Mouse (Mus musculus) layer of hippocampus, adult 8-10 months (tissue): ENCODE data around the gene Rbks. TPM values are rescaled to one million over a fixed set of nuclear protein-coding genes. Genes with fewer than 3 reads are reported as not detected.
A peak's percentile ranks its signal among the peaks of the same experiment; 100 is the strongest.

Experiments used
- DNase-seq, 2 experiments: peaks; one replicate each; pipeline ENCODE4 v3.0.0; 2022; ENCODE audit warnings: low spot score in 2 of 2
- microRNA-seq, 2 experiments: library from miRNA; unstranded; fragments of <30 nt; microRNA quantifications; one replicate each; pipeline ENCODE4 v1.2.0; 2022
- total RNA-seq, 4 experiments: library from RNA; stranded (reverse); gene quantifications; 2 replicates each; pipeline ENCODE4 v1.2.4; 2022

The Rbks gene
- total RNA-seq, 4 experiments from 2014 or later, result 2.7 to 6.0 (median 4.3) TPM

DNA sequence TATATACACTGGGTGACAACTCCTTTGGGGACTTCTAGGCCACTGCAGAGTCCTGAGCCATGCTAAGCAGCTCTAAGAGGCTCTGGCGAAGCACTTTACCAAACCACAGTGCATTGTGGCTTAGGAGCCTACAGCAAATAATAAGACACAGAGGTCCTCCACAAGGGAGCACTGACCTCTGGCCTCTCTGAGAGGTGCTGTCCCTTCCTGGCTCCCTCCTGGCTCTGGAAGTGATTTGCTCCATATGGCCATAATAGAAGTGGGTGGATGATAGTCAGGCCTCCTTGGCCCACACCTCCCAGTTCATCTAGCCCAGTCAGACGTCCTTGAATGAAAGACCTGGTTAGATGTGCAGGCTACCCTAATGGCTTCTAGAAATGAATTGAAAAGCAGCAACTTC, 109.4 kb downstream of the Rbks start:
- DNase-seq, result no peak

DNA sequence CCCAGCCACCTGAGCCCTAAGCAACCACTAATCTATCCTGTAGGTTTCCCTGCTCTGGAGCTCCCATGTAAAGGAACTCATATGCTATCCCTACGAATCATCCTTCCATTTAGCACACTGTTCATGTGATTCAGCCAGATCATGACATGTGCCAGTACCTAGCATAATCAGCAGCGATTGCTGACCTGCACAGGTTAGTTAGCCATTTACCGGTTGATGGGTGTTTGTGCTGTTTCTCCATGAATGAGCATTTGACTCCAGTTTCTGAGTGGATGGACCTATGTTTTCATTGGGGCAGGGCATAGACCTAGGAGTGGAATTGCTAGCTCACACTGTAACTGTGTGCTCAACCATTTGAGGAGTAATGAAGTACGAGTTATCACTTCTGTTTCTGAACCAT, 111.9 kb downstream of the Rbks start:
- no peak for DNase-seq

DNA sequence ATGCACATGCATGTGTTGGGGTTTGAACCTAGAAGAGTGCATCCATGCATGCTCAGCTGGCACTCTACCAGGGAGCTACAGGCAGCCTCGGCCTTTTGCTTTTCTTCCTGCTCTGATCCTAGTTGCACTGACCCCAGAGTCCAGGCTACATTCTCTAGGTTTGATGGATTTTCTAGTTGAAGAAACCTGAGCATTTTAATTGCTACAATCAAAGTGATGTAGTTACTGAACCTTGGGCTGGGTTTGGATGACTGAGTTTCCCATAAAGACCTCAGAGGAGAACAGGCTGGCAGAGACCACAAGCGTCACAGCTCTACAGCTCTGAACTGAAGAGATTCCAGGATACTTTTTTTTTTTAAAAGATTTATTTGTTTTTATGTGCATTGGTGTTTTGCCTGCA, 114.2 kb downstream of the Rbks start:
- DNase-seq, result no peak

DNA sequence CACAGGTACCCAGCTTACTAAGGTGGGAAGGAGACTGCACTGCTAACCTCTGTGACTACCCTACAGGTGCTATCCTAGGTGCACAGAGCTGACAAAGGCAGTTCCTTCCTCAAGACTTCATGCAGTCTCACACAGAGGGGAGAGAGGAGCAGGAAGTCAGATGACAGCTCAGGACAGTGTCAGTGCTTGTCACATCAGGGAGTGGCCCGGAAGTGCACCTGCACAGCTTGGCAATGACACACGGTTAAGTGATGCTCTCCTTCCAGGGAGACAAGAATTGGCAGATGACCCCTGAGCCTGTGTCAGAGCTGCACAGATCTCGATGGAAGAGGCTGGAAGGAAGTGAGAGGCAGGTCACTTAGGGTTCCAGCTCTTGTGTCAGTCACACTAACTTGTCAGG, 115.5 kb downstream of the Rbks start:
- DNase-seq, result no peak

DNA sequence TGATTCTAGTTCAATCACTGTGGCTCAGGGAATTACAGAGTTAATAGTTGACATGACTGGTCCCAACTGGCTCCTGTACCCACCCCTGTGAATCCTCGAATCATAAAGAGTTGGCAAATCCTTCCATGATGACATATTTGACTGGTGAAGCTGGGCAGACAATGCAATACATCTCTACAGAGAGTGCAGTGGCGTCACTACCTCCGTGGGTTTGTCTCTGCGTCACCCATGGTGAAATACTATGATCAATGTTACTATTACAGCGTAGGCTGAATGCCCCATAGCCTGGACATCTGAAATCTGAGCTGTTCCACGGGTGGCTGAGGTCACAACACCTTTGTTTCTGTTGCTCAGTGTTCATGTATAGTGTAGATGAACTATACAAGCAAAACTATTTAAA, 116.2 kb downstream of the Rbks start:
- DNase-seq, result no peak

DNA sequence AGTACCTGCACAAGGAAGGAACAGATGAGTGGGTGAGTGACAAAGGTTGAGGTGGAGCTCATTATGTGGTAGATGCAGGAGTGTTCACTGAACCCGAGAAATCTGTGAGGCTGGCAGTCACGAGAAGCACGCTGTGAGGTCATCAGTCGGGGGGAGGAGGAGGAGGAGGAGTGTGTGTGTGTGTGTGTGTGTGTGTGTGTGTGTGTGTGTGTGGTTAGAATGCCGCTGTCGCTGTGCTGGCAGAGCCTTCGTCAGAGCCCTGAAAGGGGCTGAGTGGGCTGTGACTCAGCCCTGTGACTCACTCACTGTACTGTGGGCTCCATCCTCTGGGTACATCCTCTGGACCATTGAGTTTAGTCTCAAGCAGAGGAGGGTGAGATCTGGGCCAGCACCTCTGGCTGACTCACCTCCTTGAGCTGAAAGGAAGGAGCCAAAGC, 120.9 kb downstream of the Rbks start:
- DNase-seq, result peak in 1 of 2 experiments; percentile 40

Small RNAs within 50 kb of the gene (microRNA-seq; reads per million reads assigned to microRNA genes)
- 0 reads per million in 2 experiments for gene Mir3473e

Other genes starting within 250 kb of the Rbks start
- 10 to 100 TPM; 50.2 to 52.5 (median 52.1) TPM for gene Zfp512, start 245.2 kb downstream of the Rbks start, total RNA-seq
- gene 4930548H24Rik, start 211.9 kb downstream of the Rbks start, total RNA-seq, result under 1 TPM in 2 of 4 experiments, not detected in 2; 0.25 to 0.27 TPM
- gene Gpn1, start 202.9 kb downstream of the Rbks start, total RNA-seq, result 10 to 100 TPM; 31.1 to 39.7 (median 35.2) TPM
- 10 to 100 TPM; 49.5 to 55.8 (median 52.1) TPM for gene Slc4a1ap, start 170.6 kb downstream of the Rbks start, total RNA-seq
- gene Supt7l, start 169.8 kb downstream of the Rbks start, total RNA-seq, result 10 to 100 TPM; 18.0 to 20.3 (median 19.2) TPM
- gene Mrpl33, start 100.7 kb downstream of the Rbks start, total RNA-seq, result 100 to 1,000 TPM in 1 of 4 experiments, 10 to 100 TPM in 3; 87.4 to 102 (median 95.8) TPM
- 10 to 100 TPM; 49.4 to 52.1 (median 50.4) TPM for gene Babam2, start 57 bp upstream of the Rbks start, total RNA-seq